Mouse (Mus musculus) Patski (cell line): Measurements from ENCODE around the gene Tjp1. TPM values are rescaled to one million over a fixed set of nuclear protein-coding genes. Genes with fewer than 3 reads are reported as not detected.

Source experiments
- ATAC-seq: fragments of 100-300 bp; one replicate; pipeline ENCODE4 v1.8.0; 2021
- CTCF ChIA-PET: fragments of 350-600 bp; sonication (Branson Sonifier 250); formaldehyde crosslinking; loops from one replicate; lab custom pipeline; 2022; ENCODE audit warnings: inconsistent platforms; lab: Charles Lee
- POLR2A ChIA-PET: fragments of 350-600 bp; sonication (Branson Sonifier 250); formaldehyde crosslinking; loops from one replicate; lab custom pipeline; 2022; ENCODE audit warnings: antibody characterized with exemption, inconsistent platforms; lab: Charles Lee
- DNase-seq: peaks from one replicate; pipeline ENCODE4 v3.0.0-alpha.2; 2011; ENCODE audit warnings: low read depth, low spot score
- H3K27me3 ChIP-seq: fragments of 371-371 bp; one replicate; pipeline ENCODE4 v1.5.1; 2021
- CTCF ChIP-seq: fragments of 100-300 bp; IDR thresholded peaks from one replicate; pipeline ENCODE4 v1.5.1; 2021
- in situ Hi-C: fragments of 300-500 bp; cut with MboI; formaldehyde crosslinking; loops from 3 replicates; pipeline ENCODE4 v1.11.1; 2018; ENCODE audit warnings: low pct_unique_long_range_greater_than_20kb, mixed read lengths
- polyA plus RNA-seq: library from polyadenylated mRNA; unstranded; gene quantifications from one replicate; pipeline ENCODE4 v1.2.3, GENCODE M21; 2021

Gene Tjp1
- polyA plus RNA-seq, 1 experiment from 2014 or later = 67.3 TPM

DNA sequence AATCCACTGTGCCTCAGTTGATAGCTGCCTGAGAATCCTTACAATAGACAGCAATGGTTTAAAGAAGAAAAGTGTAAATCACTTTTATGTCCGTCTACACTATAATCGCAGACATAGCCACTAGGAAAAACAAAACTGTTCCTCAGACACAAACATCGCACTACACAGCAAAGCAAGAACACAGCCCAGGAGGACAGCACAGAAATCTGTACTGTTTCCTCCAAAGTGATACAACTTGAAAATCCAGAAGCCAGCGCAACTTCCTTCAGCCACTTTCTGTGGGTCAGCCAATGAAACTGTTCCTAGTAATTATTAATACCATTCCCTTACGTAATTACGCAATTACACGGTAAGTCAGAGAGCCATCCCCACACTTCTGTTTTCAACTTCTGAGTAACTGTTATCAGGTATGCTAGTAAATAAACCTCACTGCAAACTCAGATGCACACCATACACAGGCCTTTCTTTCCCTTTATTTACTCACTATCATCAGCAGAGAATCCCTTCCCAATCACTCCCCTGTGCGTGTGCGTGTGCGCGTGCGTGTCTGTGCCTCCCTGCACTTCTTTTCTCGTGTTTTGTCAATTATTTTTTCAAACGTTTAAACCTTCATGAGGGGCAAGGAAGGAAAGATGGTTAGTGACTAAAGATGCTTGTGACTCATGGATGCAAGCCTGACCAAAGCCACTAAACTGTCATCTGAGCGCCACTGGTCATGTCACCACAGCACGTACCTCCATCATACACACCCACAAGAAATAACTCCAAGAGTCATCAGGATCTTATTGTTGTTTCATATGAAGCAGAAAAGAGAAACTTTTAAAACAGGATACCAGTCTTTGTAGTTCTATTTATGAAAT is 160.0 kb downstream of the Tjp1 start:
- in situ Hi-C loops = loop anchor here (25.0 kb wide), 1 partner anchor 120 kb away; no protein-coding TSS in a partner anchor
- TF ChIP-seq CTCF = no peak
- H3K27me3 ChIP-seq = no peaks in the 10 kb centered on the region
- POLR2A ChIA-PET = no interaction called here
- CTCF ChIA-PET = interaction anchor here (0.8 to 3.3 kb wide), 2 partner anchors 7 to 123 kb away, joined by 3 to 12 read pairs; no protein-coding TSS in a partner anchor
- ATAC-seq (no peak), DNase-seq (no peak)

DNA sequence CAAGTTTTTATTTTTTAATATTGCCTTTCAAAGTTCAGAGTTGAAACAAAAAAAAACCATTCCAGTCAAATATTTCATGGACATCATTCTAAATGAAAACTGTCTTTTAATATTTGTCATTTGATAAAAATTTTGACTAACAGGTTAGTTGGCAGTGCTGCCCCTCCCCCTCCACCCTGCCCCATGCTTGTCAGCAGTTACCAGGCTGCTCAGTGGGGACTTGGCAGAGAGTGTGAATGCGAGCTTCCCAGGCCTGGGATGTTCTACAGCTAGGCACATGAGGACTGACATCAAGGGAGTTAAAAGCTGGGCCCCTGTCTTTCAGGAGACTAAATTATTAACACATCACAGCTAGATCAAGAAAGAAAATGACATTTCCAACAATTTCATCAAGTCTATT is 161.4 kb downstream of the Tjp1 start:
- POLR2A ChIA-PET = interaction anchor here (0.6 to 1.0 kb wide), 2 partner anchors 9 to 16 kb away, joined by 3 to 5 read pairs; no protein-coding TSS in a partner anchor
- CTCF ChIA-PET = interaction anchor here (1.1 kb wide), 1 partner anchor 86 kb away, joined by 3 read pairs; no protein-coding TSS in a partner anchor
- in situ Hi-C loops = loop anchor here (25.0 kb wide), 1 partner anchor 121 kb away; no protein-coding TSS in a partner anchor
- no peak for ATAC-seq
- no peak for DNase-seq
- H3K27me3 ChIP-seq = no peaks in the 10 kb centered on the region
- no peak for TF ChIP-seq CTCF

DNA sequence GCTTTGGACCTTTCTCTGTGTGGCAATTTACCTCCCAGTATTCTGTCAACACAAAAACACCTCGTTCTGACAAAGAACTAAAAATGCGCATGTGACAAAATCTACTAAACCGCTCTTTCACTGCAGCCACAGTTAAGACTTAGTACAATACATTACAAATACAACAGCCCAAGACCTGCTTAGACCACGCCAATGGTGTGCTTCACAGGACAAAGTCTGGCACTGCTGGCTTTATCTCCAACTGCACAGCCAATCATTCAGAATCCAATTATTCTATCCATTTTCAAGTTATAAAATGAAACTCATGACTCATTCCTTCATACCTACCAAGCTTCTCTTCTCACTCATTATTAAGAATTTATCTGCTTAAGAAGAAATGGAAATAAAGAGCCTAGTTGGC is 162.0 kb downstream of the Tjp1 start:
- H3K27me3 ChIP-seq = no peaks in the 10 kb centered on the region
- no peak for TF ChIP-seq CTCF
- ChIA-PET POLR2A (no interaction called here), CTCF (no interaction called here)
- in situ Hi-C loops = loop anchor here (25.0 kb wide), 1 partner anchor 122 kb away; no protein-coding TSS in a partner anchor
- no peak for ATAC-seq
- no peak for DNase-seq

DNA sequence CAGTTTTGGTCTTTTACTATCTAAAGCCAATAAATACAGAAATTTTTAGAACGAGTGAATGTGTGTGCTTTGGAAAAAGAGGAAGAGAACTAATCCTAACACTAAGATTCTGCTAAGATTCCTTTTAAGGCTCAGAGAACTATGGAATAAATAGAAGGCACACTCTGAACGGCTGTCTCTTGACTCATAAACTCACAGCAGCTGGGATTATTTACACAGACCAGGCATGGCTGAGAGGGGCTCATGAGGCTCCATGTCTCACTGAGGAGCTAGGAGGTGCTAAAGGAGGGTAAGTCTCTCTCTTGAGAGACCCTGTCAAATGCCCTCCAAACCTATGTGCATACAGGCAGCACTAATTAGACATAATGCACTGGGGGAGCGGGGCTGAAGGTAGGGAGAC is 167.3 kb downstream of the Tjp1 start:
- ATAC-seq (no peak), DNase-seq (no peak)
- H3K27me3 ChIP-seq = no peaks in the 10 kb centered on the region
- POLR2A ChIA-PET = no interaction called here
- in situ Hi-C loops = loop anchor here (25.0 kb wide), 1 partner anchor 127 kb away; no protein-coding TSS in a partner anchor
- no peak for TF ChIP-seq CTCF
- CTCF ChIA-PET = interaction anchor here (0.9 to 3.0 kb wide), 3 partner anchors 8 to 41 kb away, joined by 3 to 12 read pairs (median 4); no protein-coding TSS in a partner anchor

DNA sequence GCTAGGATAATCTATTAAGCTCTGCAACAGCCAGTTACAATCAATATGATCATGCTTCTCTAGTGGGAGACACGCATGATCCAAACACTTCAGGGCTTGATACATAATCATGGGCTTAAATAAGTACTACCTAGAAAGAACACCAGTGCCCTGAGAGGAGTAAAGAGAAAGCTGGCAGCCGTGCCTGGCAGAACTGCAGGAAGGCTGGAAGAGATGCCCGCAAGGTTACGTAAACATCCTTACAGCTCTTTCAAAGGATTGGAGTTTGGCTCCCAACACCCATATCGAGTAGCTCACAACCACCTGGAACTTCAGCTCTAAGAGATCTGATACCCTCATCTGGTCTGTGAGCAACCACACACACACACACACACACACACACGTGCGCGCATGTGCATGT is 167.8 kb downstream of the Tjp1 start:
- ChIA-PET CTCF (interaction anchor here (0.8 to 3.0 kb wide), 4 partner anchors 8 to 65 kb away, joined by 3 to 12 read pairs (median 4); no protein-coding TSS in a partner anchor), POLR2A (interaction anchor here (1.2 kb wide), 1 partner anchor 11 kb away, joined by 3 read pairs; no protein-coding TSS in a partner anchor)
- in situ Hi-C loops = loop anchor here (25.0 kb wide), 1 partner anchor 128 kb away; no protein-coding TSS in a partner anchor
- DNase-seq = no peak
- no peak for TF ChIP-seq CTCF
- no peak for ATAC-seq
- H3K27me3 ChIP-seq = no peaks in the 10 kb centered on the region

DNA sequence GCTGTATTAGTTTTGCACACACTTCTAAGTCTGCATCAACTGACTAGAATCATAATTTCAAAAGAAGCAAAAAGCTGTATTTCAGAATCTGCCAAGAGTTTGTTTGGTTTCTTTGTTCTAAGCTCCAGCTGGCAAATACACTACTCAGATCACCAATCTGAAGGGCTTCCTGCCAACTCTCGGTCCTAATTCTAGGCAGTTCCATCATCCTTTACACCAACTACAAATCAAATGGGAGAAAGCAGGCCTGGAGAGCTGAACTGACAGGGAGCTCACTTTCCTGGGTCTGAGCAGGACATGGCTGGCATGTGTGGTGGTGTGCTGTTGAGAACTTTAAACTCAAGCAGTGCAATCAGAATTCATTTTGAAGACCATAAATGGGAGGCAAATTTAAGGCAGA is 170.0 kb downstream of the Tjp1 start:
- no peak for TF ChIP-seq CTCF
- ChIA-PET POLR2A (interaction anchor here (0.5 kb wide), 1 partner anchor 9 kb away, joined by 3 read pairs; no protein-coding TSS in a partner anchor), CTCF (interaction anchor here (0.9 to 1.2 kb wide), 2 partner anchors 10 to 17 kb away, joined by 3 to 4 read pairs; no protein-coding TSS in a partner anchor)

DNA sequence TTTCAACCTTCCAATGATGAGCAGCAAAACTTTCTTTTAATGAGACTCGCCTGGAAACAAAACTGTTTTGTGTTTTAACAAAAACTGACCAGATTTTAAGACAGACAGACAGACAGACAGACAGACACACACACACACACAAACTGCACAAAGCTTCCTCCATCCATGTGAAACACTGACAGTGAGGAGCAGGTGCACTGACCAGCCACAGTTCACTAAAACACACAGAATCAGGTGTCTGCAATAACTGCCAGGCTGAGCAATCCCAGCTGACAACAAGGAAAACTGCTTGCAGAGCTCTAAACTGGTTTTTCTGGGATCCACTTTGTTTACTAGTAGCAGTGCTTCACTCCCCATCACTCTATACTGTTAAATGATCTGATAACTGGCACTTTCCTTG is 171.4 kb downstream of the Tjp1 start:
- H3K27me3 ChIP-seq = no peaks in the 10 kb centered on the region
- TF ChIP-seq CTCF = no peak
- DNase-seq = no peak
- ChIA-PET CTCF (interaction anchor here (1.4 to 2.1 kb wide), 2 partner anchors 8 to 13 kb away, joined by 5 to 8 read pairs; no protein-coding TSS in a partner anchor), POLR2A (no interaction called here)
- in situ Hi-C loops = loop anchor here (25.0 kb wide), 1 partner anchor 131 kb away; no protein-coding TSS in a partner anchor
- no peak for ATAC-seq

More for the DNA sequence above, 170.0 kb downstream of the Tjp1 start:
- in situ Hi-C loops = loop anchor here (25.0 kb wide), 1 partner anchor 130 kb away; no protein-coding TSS in a partner anchor
- H3K27me3 ChIP-seq = no peaks in the 10 kb centered on the region
- DNase-seq (no peak), ATAC-seq (no peak)

DNA sequence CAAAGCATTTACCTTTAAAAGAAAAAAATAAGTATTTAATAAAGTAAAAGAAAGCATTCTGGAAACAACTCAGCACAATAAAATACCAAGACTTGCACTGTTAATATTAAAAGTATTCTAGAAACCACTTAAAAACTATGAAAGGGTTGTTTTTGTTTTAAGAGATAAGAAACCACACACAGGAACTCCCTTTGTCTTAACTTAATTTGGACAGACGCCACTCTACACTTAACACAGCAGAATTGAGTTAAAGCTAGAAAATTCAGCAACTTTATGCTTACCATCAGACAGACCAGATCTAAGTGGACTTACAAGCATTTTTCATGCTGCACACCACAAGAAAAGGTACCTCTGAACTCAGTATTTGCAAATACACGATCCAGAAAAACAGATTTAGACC is 172.7 kb downstream of the Tjp1 start:
- POLR2A ChIA-PET = no interaction called here
- DNase-seq (no peak), ATAC-seq (no peak)

DNA sequence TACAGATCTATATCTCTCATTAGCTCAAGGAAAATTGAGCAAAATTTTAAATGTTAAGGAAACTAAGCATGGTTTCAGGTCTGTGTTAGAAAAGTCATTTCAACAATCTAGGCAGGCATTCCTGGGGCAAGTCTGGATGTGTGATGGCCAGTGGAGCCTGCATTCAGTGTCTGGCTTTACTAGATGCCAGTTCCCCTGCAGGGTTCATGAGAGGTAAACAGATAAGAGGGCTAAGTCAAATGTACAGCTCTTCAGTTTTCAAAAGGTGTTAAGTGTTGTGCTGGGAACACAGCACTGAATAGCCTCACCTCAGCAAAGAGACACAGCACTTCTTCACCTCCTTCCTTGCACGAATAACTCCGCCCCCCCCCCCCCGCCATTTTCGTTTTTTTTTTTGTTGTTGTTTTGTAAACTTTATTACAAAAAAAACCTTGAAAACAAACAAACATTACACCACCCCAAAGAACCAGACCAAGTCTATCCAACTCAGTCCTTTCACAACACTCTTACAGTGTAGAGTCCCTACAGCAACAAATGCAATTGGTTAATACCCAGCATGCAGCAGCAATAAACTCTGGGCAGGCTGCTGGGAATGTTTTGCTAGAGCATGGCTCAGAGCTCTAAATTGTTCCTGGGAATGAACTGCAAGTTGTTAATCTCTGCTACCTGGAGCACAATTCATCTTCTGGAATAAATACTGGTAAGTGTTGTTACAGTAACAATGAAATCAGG is 177.1 kb downstream of the Tjp1 start:
- TF ChIP-seq CTCF = no peak
- ChIA-PET CTCF (interaction anchor here (1.3 to 1.4 kb wide), 3 partner anchors 14 to 53 kb away, joined by 3 to 5 read pairs (median 5); no protein-coding TSS in a partner anchor), POLR2A (interaction anchor here (1.0 to 1.7 kb wide), 2 partner anchors 16 kb away, joined by 3 to 5 read pairs; no protein-coding TSS in a partner anchor)
- in situ Hi-C loops = loop anchor here (25.0 kb wide), 1 partner anchor 137 kb away; no protein-coding TSS in a partner anchor
- H3K27me3 ChIP-seq = no peaks in the 10 kb centered on the region
- no peak for DNase-seq
- no peak for ATAC-seq

More for the DNA sequence above, 172.7 kb downstream of the Tjp1 start:
- TF ChIP-seq CTCF = no peak
- in situ Hi-C loops = loop anchor here (25.0 kb wide), 1 partner anchor 132 kb away; no protein-coding TSS in a partner anchor
- no peaks in the 10 kb centered on the region for H3K27me3 ChIP-seq
- CTCF ChIA-PET = interaction anchor here (1.4 to 2.1 kb wide), 3 partner anchors 9 to 36 kb away, joined by 5 to 8 read pairs (median 5); no protein-coding TSS in a partner anchor
